Mouse (Mus musculus): ENCODE measurements at regions not wholly inside any gene's neighbourhood (a gene's known extent, or its start where the extent isn't known, plus 50 kb on each side); places are given as distances from the start of the nearest gene placed in this dataset.

- no peak for ATAC-seq (ENCODE audit: extremely low read depth, insufficient number of reproducible peaks, low FRiP score, poor library complexity, severe bottlenecking)
These were observed 133.1 kb downstream of the Nufip1 start for GRCm38 (mm10) chr14:76243581-76244337.

GRCm38 (mm10) chr14:76244338-76245062, 133.8 kb downstream of the Nufip1 start:
- no peak for ATAC-seq (ENCODE audit: extremely low read depth, insufficient number of reproducible peaks, low FRiP score, poor library complexity, severe bottlenecking)

GRCm38 (mm10) chr14:76245063-76245396, 134.3 kb downstream of the Nufip1 start:
- no peak for ATAC-seq (ENCODE audit: extremely low read depth, insufficient number of reproducible peaks, low FRiP score, poor library complexity, severe bottlenecking)

GRCm38 (mm10) chr14:76247664-76248063, 137.0 kb downstream of the Nufip1 start:
- ATAC-seq (ENCODE audit: extremely low read depth, insufficient number of reproducible peaks, low FRiP score, poor library complexity, severe bottlenecking), result no peak

- ATAC-seq (ENCODE audit: extremely low read depth, insufficient number of reproducible peaks, low FRiP score, poor library complexity, severe bottlenecking), result no peak
These were observed 143.2 kb downstream of the Nufip1 start for GRCm38 (mm10) chr14:76253850-76254249.

- no peak for ATAC-seq (ENCODE audit: extremely low read depth, insufficient number of reproducible peaks, low FRiP score, poor library complexity, severe bottlenecking)
These were observed 144.1 kb downstream of the Nufip1 start for GRCm38 (mm10) chr14:76254565-76255501.

- ATAC-seq (ENCODE audit: extremely low read depth, insufficient number of reproducible peaks, low FRiP score, poor library complexity, severe bottlenecking), result no peak
These were observed 145.3 kb downstream of the Nufip1 start for GRCm38 (mm10) chr14:76255971-76256370.

- no peak for ATAC-seq (ENCODE audit: extremely low read depth, insufficient number of reproducible peaks, low FRiP score, poor library complexity, severe bottlenecking)
These were observed 147.9 kb downstream of the Nufip1 start for GRCm38 (mm10) chr14:76258626-76259025.

GRCm38 (mm10) chr14:76260628-76261293, 150.1 kb downstream of the Nufip1 start:
- ATAC-seq (ENCODE audit: extremely low read depth, insufficient number of reproducible peaks, low FRiP score, poor library complexity, severe bottlenecking), result no peak

- no peak for ATAC-seq (ENCODE audit: extremely low read depth, insufficient number of reproducible peaks, low FRiP score, poor library complexity, severe bottlenecking)
These were observed 151.1 kb upstream of the Tsc22d1 start for GRCm38 (mm10) chr14:76263682-76264081.

GRCm38 (mm10) chr14:76265819-76266218, 148.9 kb upstream of the Tsc22d1 start:
- no peak for ATAC-seq (ENCODE audit: extremely low read depth, insufficient number of reproducible peaks, low FRiP score, poor library complexity, severe bottlenecking)

- no peak for ATAC-seq (ENCODE audit: extremely low read depth, insufficient number of reproducible peaks, low FRiP score, poor library complexity, severe bottlenecking)
These were observed 148.5 kb upstream of the Tsc22d1 start for GRCm38 (mm10) chr14:76266249-76266648.

- no peak for ATAC-seq (ENCODE audit: extremely low read depth, insufficient number of reproducible peaks, low FRiP score, poor library complexity, severe bottlenecking)
These were observed 147.7 kb upstream of the Tsc22d1 start for GRCm38 (mm10) chr14:76267091-76267490.

GRCm38 (mm10) chr14:76271190-76271589, 143.6 kb upstream of the Tsc22d1 start:
- no peak for ATAC-seq (ENCODE audit: extremely low read depth, insufficient number of reproducible peaks, low FRiP score, poor library complexity, severe bottlenecking)

- no peak for ATAC-seq (ENCODE audit: extremely low read depth, insufficient number of reproducible peaks, low FRiP score, poor library complexity, severe bottlenecking)
These were observed 141.9 kb upstream of the Tsc22d1 start for GRCm38 (mm10) chr14:76272840-76273239.

- ATAC-seq (ENCODE audit: extremely low read depth, insufficient number of reproducible peaks, low FRiP score, poor library complexity, severe bottlenecking), result no peak
These were observed 138.1 kb upstream of the Tsc22d1 start for GRCm38 (mm10) chr14:76276655-76277054.

GRCm38 (mm10) chr14:76278751-76279450, 135.9 kb upstream of the Tsc22d1 start:
- no peak for ATAC-seq (ENCODE audit: extremely low read depth, insufficient number of reproducible peaks, low FRiP score, poor library complexity, severe bottlenecking)

GRCm38 (mm10) chr14:76279561-76279960, 135.2 kb upstream of the Tsc22d1 start:
- no peak for ATAC-seq (ENCODE audit: extremely low read depth, insufficient number of reproducible peaks, low FRiP score, poor library complexity, severe bottlenecking)

Measured in neutrophil, adult 5-6 weeks (primary cell).